Mouse (Mus musculus) skeletal muscle tissue, adult 2 months (tissue): ENCODE results near the gene Gm4181.
"Not testable (repeated sequence)": the region's sequence is repeated elsewhere in the genome, so short reads cannot be mapped to it uniquely, and the experiment has no call there.

ENCODE experiments used
- DNase-seq: peaks from one replicate; pipeline ENCODE4 v3.0.0-alpha.2; 2012; ENCODE audit warnings: low read depth, low spot score

The Gm4181 gene

DNA sequence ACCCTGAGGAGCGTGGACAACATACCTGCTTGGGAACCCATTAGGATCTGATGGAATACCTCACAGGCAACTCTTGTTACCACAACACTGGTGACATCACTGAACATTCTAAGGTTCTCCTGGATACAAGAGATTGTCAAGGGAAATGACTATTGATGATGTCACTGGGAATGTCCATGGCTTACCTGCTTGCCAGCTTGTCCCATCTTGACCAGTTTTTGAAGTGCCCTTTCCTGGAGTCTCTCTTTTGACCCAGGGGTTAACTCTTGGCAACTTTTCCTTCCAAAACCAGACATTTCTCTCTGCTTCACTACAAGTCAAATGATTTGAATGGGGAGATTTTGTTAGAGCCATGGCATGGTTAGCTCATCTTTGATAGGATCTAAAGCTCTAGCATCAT, at the start of gene Gm4181:
Gene Gm4181, minus strand, starts transcription at position 101 of the 400 bp plus-strand sequence.
- not testable (repeated sequence) for DNase-seq

DNA sequence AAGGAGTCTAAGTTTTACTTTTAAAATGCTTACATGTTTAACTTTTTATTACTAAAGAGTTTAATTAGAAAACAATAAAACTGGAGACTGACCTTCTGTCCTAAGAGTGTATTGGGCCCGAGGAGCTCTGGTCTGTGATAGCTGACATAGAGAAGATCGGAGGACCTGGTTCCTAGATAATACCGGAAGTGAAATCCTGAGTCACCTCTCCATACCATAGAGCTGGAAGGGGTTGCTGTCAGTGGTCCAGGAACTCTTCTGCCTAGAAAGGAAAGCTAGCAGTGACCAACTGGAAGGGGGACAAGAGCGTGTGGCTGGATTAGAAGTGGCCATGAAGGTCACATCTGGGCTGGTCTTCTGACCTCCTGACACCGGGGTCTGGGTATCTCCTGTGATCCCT, 41.8 kb upstream of the Gm4181 start:
- DNase-seq, result no peak

DNA sequence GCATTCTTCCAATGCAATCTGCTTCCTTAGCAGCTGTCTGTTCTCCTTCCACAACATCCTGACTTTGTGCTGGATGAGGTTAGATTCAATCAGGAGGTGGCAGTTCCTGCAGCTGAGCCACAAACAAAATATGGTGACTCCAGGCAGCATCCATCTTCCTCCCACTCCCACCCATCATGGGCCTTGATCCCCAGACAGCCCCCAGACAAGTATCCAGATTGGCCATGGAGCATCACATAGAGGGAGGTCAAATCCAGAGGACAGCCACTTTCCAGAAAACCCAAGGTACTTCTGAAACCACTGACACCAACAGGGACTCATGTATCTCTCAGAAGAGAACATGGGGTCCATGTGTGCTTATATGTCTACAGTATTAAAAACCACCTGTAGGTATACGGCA, 3.0 kb downstream of the Gm4181 start:
- DNase-seq, result not testable (repeated sequence)

DNA sequence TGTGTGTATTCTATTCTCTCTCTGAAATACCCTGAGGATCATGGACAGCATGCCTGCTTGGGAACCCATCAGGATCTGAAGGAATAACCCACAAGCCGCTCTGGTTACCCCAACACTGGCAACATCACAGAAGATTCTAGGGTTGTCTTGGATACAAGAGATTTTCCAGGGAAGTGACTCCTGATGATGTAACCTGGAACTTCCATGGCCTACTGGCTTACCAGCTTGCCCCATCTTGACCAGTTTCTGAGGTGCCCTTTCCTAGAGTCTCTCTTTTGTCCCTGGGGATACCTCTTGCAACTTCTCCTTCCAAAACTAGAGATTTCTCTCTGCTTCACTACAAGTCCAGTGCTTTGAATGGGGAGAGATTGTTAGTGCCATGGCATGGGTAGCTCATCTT, 24.3 kb downstream of the Gm4181 start, which contains the start of gene Gm17078:
Gene Gm17078, minus strand, starts transcription at position 101 of the 400 bp plus-strand sequence.
- DNase-seq, result no peak

DNA sequence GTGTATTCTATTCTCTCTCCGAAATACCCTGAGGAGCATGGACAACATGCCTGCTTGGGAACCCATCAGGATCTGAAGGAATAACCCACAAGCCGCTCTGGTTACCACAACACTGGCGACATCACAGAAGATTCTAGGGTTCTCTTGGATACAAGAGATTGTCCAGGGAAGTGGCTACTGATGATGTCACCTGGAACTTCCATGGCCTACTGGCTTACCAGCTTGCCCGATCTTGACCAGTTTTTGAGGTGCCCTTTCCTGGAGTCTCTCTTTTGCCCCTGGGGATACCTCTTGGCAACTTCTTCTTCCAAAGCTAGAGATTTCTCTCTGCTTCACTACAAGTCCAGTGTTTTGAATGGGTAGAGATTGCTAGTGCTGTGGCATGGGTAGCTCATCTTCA, 43.4 kb downstream of the Gm4181 start, which contains the start of gene Gm17174:
Gene Gm17174, minus strand, starts transcription at position 101 of the 400 bp plus-strand sequence.
- DNase-seq, result not testable (repeated sequence)
